Mouse (Mus musculus) cerebellum, adult 2 months (tissue): ENCODE results near the gene Cops8. TPM values are rescaled to one million over a fixed set of nuclear protein-coding genes. Genes with fewer than 3 reads are reported as not detected.

Source experiments
- DNase-seq, 2 experiments: peaks; one replicate each; pipeline ENCODE4 v3.0.0; 2021
- H3K27ac ChIP-seq: fragments of 200-500 bp; 2 replicates; pipeline ENCODE4 v1.5.1; 2012; ENCODE audit warnings: low read length, control low read depth, inconsistent platforms; ENCODE audit not compliant: insufficient read depth
- H3K27me3 ChIP-seq: fragments of 200-500 bp; 2 replicates; pipeline ENCODE4 v1.6.1; 2012; ENCODE audit warnings: inconsistent platforms, mild to moderate bottlenecking, low read length, moderate library complexity; ENCODE audit not compliant: control insufficient read depth, insufficient read depth
- H3K4me1 ChIP-seq: fragments of 200-500 bp; 2 replicates; pipeline ENCODE4 v1.6.1; 2011; ENCODE audit warnings: low read length; ENCODE audit not compliant: control insufficient read depth, insufficient read depth
- H3K4me3 ChIP-seq: fragments of 200-500 bp; replicated peaks from 2 replicates; pipeline ENCODE3; 2011; ENCODE audit warnings: mild to moderate bottlenecking, low read depth, low read length, control low read depth; ENCODE audit not compliant: insufficient read depth
- CTCF ChIP-seq: fragments of 200-500 bp; IDR thresholded peaks from 2 replicates; pipeline ENCODE4 v1.5.1; 2011; ENCODE audit warnings: low read depth, mild to moderate bottlenecking, control low read depth, low read length, moderate library complexity, borderline replicate concordance; ENCODE audit not compliant: insufficient read depth
- POLR2A ChIP-seq: fragments of 200-500 bp; IDR thresholded peaks from 2 replicates; pipeline ENCODE4 v1.6.1; 2011; ENCODE audit warnings: low read length, control low read depth, borderline replicate concordance; ENCODE audit not compliant: insufficient read depth
- WGBS: fragments of 180-500 bp; shearing (Covaris S2); methylation state at CpG from one replicate; pipeline ENCODE4 v1.1.7; 2018; 5-methylcytosine and 5-hydroxymethylcytosine counted together
- polyA plus RNA-seq: library from polyadenylated mRNA; depleted of rRNA; stranded (reverse); fragments of >200 nt; gene quantifications from 2 replicates; pipeline ENCODE4 v1.2.3, GENCODE M21; 2012; rRNA removed

Gene Cops8
- polyA plus RNA-seq, 1 experiment = 120 TPM

GRCm38 (mm10) chr1:90656492-90657245, 53.9 kb downstream of the Cops8 start:
- WGBS = 65% methylated on average over 16 of the region's 16 CpGs
- TF ChIP-seq CTCF (no peak), POLR2A (no peak)
- no peak for DNase-seq
- H3K4me1 ChIP-seq = no peaks in the 10 kb centered on the region
- no peak overlapping the region for H3K27ac ChIP-seq
- H3K27me3 ChIP-seq = no peaks in the 10 kb centered on the region
- no peak overlapping the region for H3K4me3 ChIP-seq

GRCm38 (mm10) chr1:90657292-90658050, 54.7 kb downstream of the Cops8 start:
- Histone ChIP-seq H3K4me1 (no peaks in the 10 kb centered on the region), H3K27me3 (no peaks in the 10 kb centered on the region), H3K27ac (no peak overlapping the region), H3K4me3 (no peak overlapping the region)
- no peak for DNase-seq
- 54% methylated on average over 10 of the region's 10 CpGs for WGBS
- TF ChIP-seq CTCF (no peak), POLR2A (no peak)

GRCm38 (mm10) chr1:90658581-90658980, 55.8 kb downstream of the Cops8 start:
- Histone ChIP-seq H3K4me1 (no peaks in the 10 kb centered on the region), H3K27me3 (no peaks in the 10 kb centered on the region), H3K4me3 (no peak overlapping the region), H3K27ac (no peak overlapping the region)
- DNase-seq = no peak
- TF ChIP-seq CTCF (no peak), POLR2A (no peak)
- 52% methylated on average over 3 of the region's 3 CpGs for WGBS

- WGBS = 94% methylated on average over 7 of the region's 7 CpGs
- H3K4me1 ChIP-seq = no peaks in the 10 kb centered on the region
- H3K27ac ChIP-seq = no peak overlapping the region
- no peak for TF ChIP-seq CTCF
- TF ChIP-seq POLR2A = no peak
- no peak overlapping the region for H3K4me3 ChIP-seq
- H3K27me3 ChIP-seq = no peaks in the 10 kb centered on the region
- DNase-seq = no peak
These were observed 57.4 kb downstream of the Cops8 start for GRCm38 (mm10) chr1:90660150-90660549.

- Histone ChIP-seq H3K27me3 (no peaks in the 10 kb centered on the region), H3K4me3 (no peak overlapping the region), H3K4me1 (no peaks in the 10 kb centered on the region), H3K27ac (no peak overlapping the region)
- 81% methylated on average over 6 of the region's 6 CpGs for WGBS
- no peak for DNase-seq
- no peak for TF ChIP-seq CTCF
These were observed 59.7 kb downstream of the Cops8 start for GRCm38 (mm10) chr1:90662491-90662890.

Other genes with a start within 250 kb of the Cops8 start
- gene Col6a3, start 241.0 kb downstream of the Cops8 start, polyA plus RNA-seq = 2.0 and 2.6 TPM in 2 replicates